Mouse (Mus musculus) WW6 (cell line): Measurements from ENCODE around the gene Lcmt2.

Source experiments
- DNase-seq: peaks from one replicate; pipeline ENCODE4 v3.0.0-alpha.2; 2013; ENCODE audit warnings: low read depth, low spot score

The Lcmt2 gene

GRCm38 (mm10) chr2:121119260-121119659 lies 21.2 kb downstream of the Lcmt2 start:
- no peak for DNase-seq

DNA sequence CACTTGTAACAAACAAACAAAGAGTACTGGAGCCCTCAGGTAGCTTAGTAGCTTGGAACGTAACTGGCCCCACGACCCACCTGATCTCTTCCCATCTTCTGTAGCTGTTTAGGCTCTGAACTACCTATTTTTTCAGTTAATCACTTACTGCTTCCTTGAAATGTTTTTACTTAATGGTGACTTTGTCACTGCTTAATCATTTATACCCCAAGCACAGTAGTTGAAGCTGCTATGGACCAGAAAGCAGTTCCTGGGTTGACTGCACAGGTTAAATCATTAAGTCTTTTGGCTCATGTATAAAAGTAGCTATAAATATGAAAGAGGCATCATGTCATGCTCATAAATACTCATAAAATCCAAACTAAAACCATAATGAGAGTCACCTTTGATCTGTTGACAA lies 25.0 kb downstream of the Lcmt2 start:
- DNase-seq = no peak

- no peak for DNase-seq
These were observed 30.8 kb downstream of the Lcmt2 start, which contains the start of gene Tgm7 for GRCm38 (mm10) chr2:121109695-121110094. Tgm7 (minus strand) TSS chr2:121109795.

DNA sequence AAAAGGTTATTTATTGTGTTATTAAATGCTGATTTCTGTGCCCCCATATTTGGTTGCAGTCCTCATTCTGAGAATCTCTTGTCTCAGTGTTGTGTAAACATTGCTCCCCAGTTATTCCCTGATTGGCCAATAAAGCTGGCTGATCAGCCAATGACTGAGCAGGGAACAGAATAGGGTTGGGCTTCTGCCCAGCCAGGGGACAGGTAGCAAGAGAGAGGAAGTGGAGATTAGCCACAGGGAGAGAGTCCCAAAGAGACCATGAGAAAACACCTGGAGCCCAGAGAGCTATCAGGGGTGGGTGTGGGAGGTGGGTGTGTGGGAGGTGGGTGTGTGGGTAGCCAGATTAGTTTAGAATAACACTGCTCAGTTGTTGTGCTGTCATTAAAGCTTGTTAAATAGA lies 34.5 kb downstream of the Lcmt2 start:
- no peak for DNase-seq

GRCm38 (mm10) chr2:121102051-121102450 lies 38.4 kb downstream of the Lcmt2 start:
- peak; percentile 20 for DNase-seq

DNA sequence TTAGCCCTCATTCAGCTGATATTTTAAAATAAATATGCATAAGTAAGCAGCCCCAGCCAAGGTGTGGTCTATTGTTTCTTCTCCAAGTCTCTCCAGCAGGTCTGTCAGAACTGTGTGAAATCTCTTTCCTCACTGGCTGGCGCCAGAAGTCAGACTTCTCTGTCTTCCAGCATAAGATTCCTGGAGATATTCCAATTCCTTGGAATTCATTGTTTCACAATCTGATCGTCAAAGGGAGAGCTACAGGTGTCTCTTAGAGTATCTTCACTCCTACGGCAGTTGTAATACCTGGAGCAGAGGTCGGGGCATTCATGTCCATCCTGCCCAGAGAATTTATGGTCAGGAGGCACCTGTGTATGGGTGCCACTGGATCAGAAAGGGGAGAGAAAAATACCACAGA lies 50.7 kb downstream of the Lcmt2 start:
- DNase-seq = no peak

DNA sequence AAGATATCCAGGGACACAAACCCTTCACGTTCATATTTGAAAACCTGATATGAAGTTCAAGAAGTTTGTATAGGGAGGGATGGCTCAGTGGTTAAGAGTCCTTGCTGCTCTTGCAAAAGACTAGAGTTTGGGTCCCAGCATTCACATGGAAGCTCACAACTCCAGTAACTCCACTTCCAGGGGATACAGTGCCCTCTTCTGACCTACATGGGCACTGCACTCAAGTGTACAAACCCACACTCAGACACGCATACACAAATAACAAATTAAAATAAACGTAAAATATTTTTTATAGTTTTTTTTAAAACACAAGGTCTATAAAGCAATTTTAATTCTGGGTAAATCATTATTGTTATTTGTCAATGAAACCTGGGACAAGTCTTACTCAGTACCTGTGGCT lies 51.9 kb downstream of the Lcmt2 start:
- no peak for DNase-seq

GRCm38 (mm10) chr2:121085480-121086185 lies 54.8 kb downstream of the Lcmt2 start, which contains the start of gene Tgm5:
Tgm5 (minus strand) TSS chr2:121085841.
- no peak for DNase-seq

DNA sequence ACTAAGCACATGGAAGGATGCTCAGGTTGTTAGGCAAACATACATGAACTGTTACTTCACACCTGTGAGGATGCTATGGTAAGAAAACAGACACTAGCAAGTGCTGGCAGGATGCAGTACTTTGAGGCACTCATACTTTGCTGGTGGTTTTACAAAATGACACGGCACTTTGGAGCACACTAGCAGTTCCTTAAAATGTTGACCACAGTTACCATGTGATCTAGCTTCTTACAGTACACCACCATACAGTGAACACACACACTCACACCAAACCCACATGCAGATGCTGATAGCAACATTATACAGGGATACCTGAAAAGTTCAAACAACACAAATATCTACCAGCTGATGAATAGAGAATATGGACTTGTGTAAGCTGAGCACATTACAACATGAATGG lies 57.8 kb downstream of the Lcmt2 start:
- no peak for DNase-seq
